Mouse (Mus musculus): ENCODE measurements at regions not wholly inside any gene's neighbourhood (a gene's known extent, or its start where the extent isn't known, plus 50 kb on each side); places are given as distances from the start of the nearest gene placed in this dataset.
A peak's percentile ranks its signal among the peaks of the same experiment; 100 is the strongest.

- H3K27ac ChIP-seq, result peak overlapping the region; percentile 93
- peak overlapping the region; percentile 62 for H3K9ac ChIP-seq
- peak; percentile 9; the same call in 1 of the 2 replicates for ATAC-seq (ENCODE audit: borderline replicate concordance, extremely low read depth, low FRiP score, low TSS enrichment)
- 15% methylated on average over 30 of the region's 30 CpGs for WGBS
- H3K27me3 ChIP-seq, result peaks cover 12% of the 10 kb centered on the region; the same call in 1 of the 2 replicates
- H3K9me3 ChIP-seq, result no peaks in the 10 kb centered on the region
- peak overlapping the region; percentile 72 for H3K4me2 ChIP-seq
- peak overlapping the region; percentile 42 for H3K4me3 ChIP-seq
- H3K36me3 ChIP-seq, result no peaks in the 10 kb centered on the region
- peaks cover 27% of the 10 kb centered on the region for H3K4me1 ChIP-seq
These were observed 337.7 kb downstream of the H2al1j start for GRCm38 (mm10) chrX:11665077-11665974.

- no peak overlapping the region for H3K4me2 ChIP-seq
- peaks cover 27% of the 10 kb centered on the region for H3K4me1 ChIP-seq
- peak; percentile 27; the same call in 1 of the 2 replicates for ATAC-seq (ENCODE audit: borderline replicate concordance, extremely low read depth, low FRiP score, low TSS enrichment)
- H3K9ac ChIP-seq, result no peak overlapping the region
- peaks cover 7% of the 10 kb centered on the region; the same call in 1 of the 2 replicates for H3K27me3 ChIP-seq
- no peak overlapping the region for H3K4me3 ChIP-seq
- WGBS, result 17% methylated on average over 6 of the region's 15 CpGs
- peak overlapping the region; percentile 39; the same call in 1 of the 2 replicates for H3K27ac ChIP-seq
- no peaks in the 10 kb centered on the region for H3K9me3 ChIP-seq
- no peaks in the 10 kb centered on the region for H3K36me3 ChIP-seq
These were observed 338.9 kb downstream of the H2al1j start for GRCm38 (mm10) chrX:11666517-11666916.

GRCm38 (mm10) chrX:11671805-11672204 is 344.2 kb downstream of the H2al1j start:
- WGBS, result 31% methylated on average over 8 of the region's 8 CpGs
- no peaks in the 10 kb centered on the region for H3K4me1 ChIP-seq
- no peaks in the 10 kb centered on the region for H3K9me3 ChIP-seq
- H3K4me2 ChIP-seq, result no peak overlapping the region
- ATAC-seq (ENCODE audit: borderline replicate concordance, extremely low read depth, low FRiP score, low TSS enrichment), result no peak
- H3K36me3 ChIP-seq, result no peaks in the 10 kb centered on the region
- no peak overlapping the region for H3K4me3 ChIP-seq
- H3K27me3 ChIP-seq, result no peaks in the 10 kb centered on the region
- H3K27ac ChIP-seq, result no peak overlapping the region
- H3K9ac ChIP-seq, result no peak overlapping the region

GRCm38 (mm10) chrX:11678086-11678485 is 350.5 kb downstream of the H2al1j start:
- Histone ChIP-seq H3K9me3 (no peaks in the 10 kb centered on the region), H3K27me3 (no peaks in the 10 kb centered on the region), H3K9ac (no peak overlapping the region), H3K27ac (no peak overlapping the region), H3K4me2 (no peak overlapping the region), H3K4me1 (no peaks in the 10 kb centered on the region), H3K36me3 (no peaks in the 10 kb centered on the region), H3K4me3 (no peak overlapping the region)
- ATAC-seq (ENCODE audit: borderline replicate concordance, extremely low read depth, low FRiP score, low TSS enrichment), result no peak
- WGBS, result 43% methylated on average over 2 of the region's 2 CpGs

GRCm38 (mm10) chrX:11681274-11681673 is 353.7 kb downstream of the H2al1j start:
- Histone ChIP-seq H3K4me2 (no peak overlapping the region), H3K9ac (no peak overlapping the region), H3K4me3 (no peak overlapping the region), H3K27ac (no peak overlapping the region), H3K9me3 (no peaks in the 10 kb centered on the region), H3K4me1 (no peaks in the 10 kb centered on the region), H3K27me3 (no peaks in the 10 kb centered on the region), H3K36me3 (no peaks in the 10 kb centered on the region)
- 71% methylated on average over 2 of the region's 2 CpGs for WGBS
- no peak for ATAC-seq (ENCODE audit: borderline replicate concordance, extremely low read depth, low FRiP score, low TSS enrichment)

GRCm38 (mm10) chrX:11689989-11690405 is 362.4 kb downstream of the H2al1j start:
- Histone ChIP-seq H3K4me3 (no peak overlapping the region), H3K36me3 (no peaks in the 10 kb centered on the region), H3K9ac (no peak overlapping the region), H3K9me3 (no peaks in the 10 kb centered on the region), H3K27me3 (no peaks in the 10 kb centered on the region; the same call in 1 of the 2 replicates), H3K27ac (no peak overlapping the region), H3K4me1 (peaks cover 13% of the 10 kb centered on the region), H3K4me2 (peak overlapping the region; percentile 44)
- 0 out of 2 replicates have a peak, but pooled peaks have one; percentile 46 for ATAC-seq (ENCODE audit: borderline replicate concordance, extremely low read depth, low FRiP score, low TSS enrichment)
- 30% methylated on average over 18 of the region's 18 CpGs for WGBS

GRCm38 (mm10) chrX:11690446-11690845 is 362.8 kb downstream of the H2al1j start:
- H3K27me3 ChIP-seq, result no peaks in the 10 kb centered on the region; the same call in 1 of the 2 replicates
- no peaks in the 10 kb centered on the region for H3K9me3 ChIP-seq
- H3K27ac ChIP-seq, result 0 out of 2 replicates have a peak overlapping the region, but pooled peaks have one; percentile 24
- peak overlapping the region; percentile 44 for H3K4me2 ChIP-seq
- H3K4me3 ChIP-seq, result no peak overlapping the region
- WGBS, result 36% methylated on average over 5 of the region's 5 CpGs
- no peak; the same call in 1 of the 2 replicates for ATAC-seq (ENCODE audit: borderline replicate concordance, extremely low read depth, low FRiP score, low TSS enrichment)
- H3K9ac ChIP-seq, result no peak overlapping the region
- peaks cover 13% of the 10 kb centered on the region for H3K4me1 ChIP-seq
- no peaks in the 10 kb centered on the region for H3K36me3 ChIP-seq

- peaks cover 13% of the 10 kb centered on the region for H3K4me1 ChIP-seq
- H3K4me2 ChIP-seq, result no peak overlapping the region
- no peaks in the 10 kb centered on the region for H3K36me3 ChIP-seq
- H3K27me3 ChIP-seq, result no peaks in the 10 kb centered on the region; the same call in 1 of the 2 replicates
- no peak overlapping the region for H3K4me3 ChIP-seq
- ATAC-seq (ENCODE audit: borderline replicate concordance, extremely low read depth, low FRiP score, low TSS enrichment), result no peak
- no peak overlapping the region for H3K9ac ChIP-seq
- H3K9me3 ChIP-seq, result no peaks in the 10 kb centered on the region
- WGBS, result 46% methylated on average over 4 of the region's 4 CpGs
- H3K27ac ChIP-seq, result no peak overlapping the region
These were observed 363.4 kb downstream of the H2al1j start for GRCm38 (mm10) chrX:11691019-11691418.

GRCm38 (mm10) chrX:11696565-11696964 is 368.9 kb downstream of the H2al1j start:
- WGBS, result 75% methylated on average over 4 of the region's 4 CpGs
- Histone ChIP-seq H3K9ac (no peak overlapping the region), H3K36me3 (no peaks in the 10 kb centered on the region), H3K4me3 (no peak overlapping the region), H3K4me2 (no peak overlapping the region), H3K27ac (no peak overlapping the region), H3K4me1 (no peaks in the 10 kb centered on the region), H3K9me3 (no peaks in the 10 kb centered on the region), H3K27me3 (no peaks in the 10 kb centered on the region)
- ATAC-seq (ENCODE audit: borderline replicate concordance, extremely low read depth, low FRiP score, low TSS enrichment), result no peak

- H3K36me3 ChIP-seq, result no peaks in the 10 kb centered on the region
- no peak overlapping the region for H3K27ac ChIP-seq
- no peaks in the 10 kb centered on the region for H3K27me3 ChIP-seq
- no peaks in the 10 kb centered on the region for H3K9me3 ChIP-seq
- no peak overlapping the region for H3K9ac ChIP-seq
- no peak overlapping the region for H3K4me3 ChIP-seq
- no peak overlapping the region for H3K4me2 ChIP-seq
- WGBS, result 87% methylated on average over 2 of the region's 2 CpGs
- H3K4me1 ChIP-seq, result 0 out of 2 replicates have a peak, but pooled peaks cover 3% of the 10 kb centered on the region
- ATAC-seq (ENCODE audit: borderline replicate concordance, extremely low read depth, low FRiP score, low TSS enrichment), result no peak
These were observed 373.5 kb downstream of the H2al1j start for GRCm38 (mm10) chrX:11701095-11701494.

GRCm38 (mm10) chrX:11705851-11706557 is 378.4 kb downstream of the H2al1j start:
- ATAC-seq (ENCODE audit: borderline replicate concordance, extremely low read depth, low FRiP score, low TSS enrichment), result no peak
- Histone ChIP-seq H3K4me3 (no peak overlapping the region), H3K9ac (no peak overlapping the region), H3K9me3 (no peaks in the 10 kb centered on the region), H3K36me3 (no peaks in the 10 kb centered on the region), H3K27ac (no peak overlapping the region), H3K4me2 (no peak overlapping the region), H3K4me1 (peaks cover 11% of the 10 kb centered on the region; the same call in 1 of the 2 replicates), H3K27me3 (no peaks in the 10 kb centered on the region)
- 74% methylated on average over 6 of the region's 6 CpGs for WGBS

Measured in lung, embryonic 15.5 days (tissue).